Mouse (Mus musculus) adrenal gland, adult 18-20 months (tissue): ENCODE measurements at regions not wholly inside any gene's neighbourhood (a gene's known extent, or its start where the extent isn't known, plus 50 kb on each side); places are given as distances from the start of the nearest gene placed in this dataset.
"Not testable (repeated sequence)": the region's sequence is repeated elsewhere in the genome, so short reads cannot be mapped to it uniquely, and the experiment has no call there.

Experiments
- DNase-seq, 2 experiments: peaks; one replicate each; pipeline ENCODE4 v3.0.0; 2021 to 2022; ENCODE audit warnings: low spot score in 2 of 2

- peak in 1 of 2 experiments; percentile 11 for DNase-seq
These were observed 103.1 kb downstream of the Cenpf start for GRCm38 (mm10) chr1:189584831-189585230.

DNA sequence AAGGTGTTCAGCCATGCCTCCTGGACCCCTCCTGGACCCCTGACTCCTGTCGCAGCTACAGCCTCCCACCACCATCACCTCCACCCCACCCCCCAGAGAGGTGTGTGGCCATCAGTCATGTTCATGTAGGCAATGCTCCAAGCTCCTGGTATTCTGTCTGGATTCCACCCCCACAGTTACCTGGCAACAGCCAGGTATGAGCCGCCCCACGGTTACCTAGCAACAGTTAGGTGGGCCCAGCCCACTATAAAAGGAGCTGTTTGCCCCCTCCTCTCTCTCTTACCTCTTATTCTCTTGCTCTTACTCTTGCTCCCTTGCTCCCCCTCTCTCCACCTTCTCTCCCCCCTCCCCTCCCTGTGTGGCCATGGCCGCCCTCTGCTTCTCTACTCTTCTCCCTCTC is 106.5 kb downstream of the Cenpf start:
- no peak for DNase-seq

DNA sequence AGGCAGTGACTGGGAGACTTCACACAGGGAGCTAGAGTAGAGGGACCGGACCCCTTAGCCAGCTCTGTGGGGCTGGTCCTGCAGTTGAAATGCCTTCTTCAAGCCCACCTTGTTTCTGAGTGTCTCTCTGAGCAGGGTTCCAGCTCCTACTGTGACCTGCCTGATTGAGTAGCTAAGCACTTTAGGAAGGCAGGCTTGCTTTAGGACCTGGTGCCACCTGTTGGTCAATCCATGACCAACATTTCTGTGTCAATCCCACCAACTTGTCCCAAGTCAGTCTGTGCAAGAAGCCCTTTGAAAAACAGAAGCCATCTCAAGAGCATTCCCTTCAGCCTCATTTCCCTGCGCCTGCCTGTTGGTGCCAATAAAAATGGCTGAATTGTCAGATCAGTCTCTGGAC is 108.5 kb downstream of the Cenpf start:
- DNase-seq = peak; percentile 8 to 36

GRCm38 (mm10) chr1:189576311-189577002 is 111.4 kb downstream of the Cenpf start:
- DNase-seq = no peak

DNA sequence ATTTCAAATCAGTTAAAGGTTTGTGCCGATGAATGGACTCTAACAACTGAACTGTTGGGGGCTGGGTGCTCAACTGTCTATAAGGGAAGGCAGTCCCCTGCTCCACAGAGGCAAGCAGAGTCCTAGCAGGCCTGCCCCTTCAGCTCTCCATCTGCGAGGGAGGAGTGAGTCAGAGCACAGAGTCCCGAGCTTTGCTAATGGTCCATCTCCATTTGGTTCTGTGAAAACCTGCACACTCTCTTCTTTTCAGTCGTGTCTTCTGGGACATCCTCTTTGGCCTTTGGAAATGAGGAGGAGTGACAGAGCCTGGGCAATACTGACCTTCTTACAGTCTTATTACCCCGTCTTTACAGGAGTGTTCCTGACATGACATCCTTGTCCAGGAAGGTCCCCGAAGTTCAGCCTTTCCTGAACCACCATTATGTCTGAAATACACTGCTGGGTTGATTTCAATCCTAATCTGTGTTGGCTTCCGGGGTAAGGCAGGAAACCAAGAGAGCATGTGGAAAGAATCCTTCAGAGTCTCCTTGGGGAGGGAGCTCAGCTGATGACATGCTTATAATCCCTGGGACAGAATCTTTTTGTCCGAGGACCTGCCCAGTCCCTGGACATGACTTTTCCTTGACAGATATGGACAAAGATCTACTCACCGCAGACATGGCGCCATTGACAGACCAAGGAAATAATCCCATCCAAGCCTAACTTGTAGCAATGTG is 112.2 kb downstream of the Cenpf start:
- DNase-seq = no peak

DNA sequence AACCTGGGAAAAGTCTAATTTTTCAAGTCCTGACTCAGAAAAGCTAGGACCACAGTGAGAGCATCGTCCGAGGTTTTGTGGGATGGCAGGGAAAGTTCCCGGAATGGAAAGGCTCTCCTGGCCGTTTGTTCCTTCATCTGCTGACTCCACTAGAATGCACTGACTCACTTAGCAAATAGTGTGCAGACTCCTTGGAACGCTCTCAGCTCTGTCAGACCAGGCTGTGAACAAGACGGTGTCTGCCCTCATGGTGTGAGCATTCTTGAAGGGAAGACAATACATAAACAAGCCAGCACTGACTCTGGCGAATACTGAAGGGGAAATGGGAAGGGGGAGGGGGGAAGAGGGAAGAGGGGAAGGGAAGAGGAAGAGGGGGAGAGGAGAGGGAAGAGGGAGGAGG is 121.4 kb downstream of the Cenpf start:
- DNase-seq = no peak

GRCm38 (mm10) chr1:189561831-189562230 is 126.1 kb downstream of the Cenpf start:
- no peak for DNase-seq

- DNase-seq = no peak
These were observed 127.3 kb downstream of the Cenpf start for GRCm38 (mm10) chr1:189560576-189560975.

DNA sequence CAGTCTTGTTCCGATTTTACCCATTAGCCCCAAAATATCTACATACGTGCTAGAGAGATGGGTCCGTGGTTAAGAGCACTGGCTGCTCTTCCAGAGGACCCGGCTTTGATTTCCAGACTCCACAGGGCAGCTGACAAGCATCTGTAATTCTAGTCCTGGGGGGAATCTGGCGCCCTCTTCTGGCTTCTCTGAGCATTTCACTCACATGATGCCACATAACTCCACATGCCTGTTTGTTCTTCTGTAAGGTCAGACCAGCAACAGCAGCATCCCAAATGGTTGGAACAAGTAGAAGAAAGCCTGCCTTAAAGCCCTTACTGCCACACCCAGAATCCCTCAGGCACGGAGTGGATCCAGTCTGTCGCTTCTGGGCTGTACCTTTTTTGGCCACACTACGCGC is 137.0 kb downstream of the Cenpf start:
- DNase-seq = no peak

GRCm38 (mm10) chr1:189532834-189533233 is 130.8 kb upstream of the Kcnk2 start:
- DNase-seq = no peak

GRCm38 (mm10) chr1:189526329-189526728 is 124.3 kb upstream of the Kcnk2 start:
- no peak for DNase-seq

DNA sequence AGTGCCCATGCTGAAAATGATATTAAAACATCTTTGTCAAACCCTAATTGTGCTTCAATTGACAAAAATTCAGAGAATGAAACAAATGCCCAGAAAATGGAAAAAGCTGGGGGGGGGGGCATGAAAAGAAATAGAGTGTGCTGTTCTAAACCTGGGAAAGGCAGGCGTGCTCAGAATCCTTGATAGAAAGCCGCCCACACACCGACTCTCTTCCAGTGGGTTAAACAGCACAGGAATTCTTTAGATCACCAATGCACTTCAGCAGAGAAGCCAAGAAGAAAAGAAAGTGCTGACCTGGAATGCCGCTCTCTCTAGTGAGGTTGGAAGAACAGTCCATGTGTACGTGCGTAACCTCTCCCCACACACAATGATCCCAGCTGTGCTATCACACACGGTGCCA is 113.4 kb upstream of the Kcnk2 start:
- no peak for DNase-seq

- no peak for DNase-seq
These were observed 111.3 kb upstream of the Kcnk2 start for GRCm38 (mm10) chr1:189513358-189513757.

DNA sequence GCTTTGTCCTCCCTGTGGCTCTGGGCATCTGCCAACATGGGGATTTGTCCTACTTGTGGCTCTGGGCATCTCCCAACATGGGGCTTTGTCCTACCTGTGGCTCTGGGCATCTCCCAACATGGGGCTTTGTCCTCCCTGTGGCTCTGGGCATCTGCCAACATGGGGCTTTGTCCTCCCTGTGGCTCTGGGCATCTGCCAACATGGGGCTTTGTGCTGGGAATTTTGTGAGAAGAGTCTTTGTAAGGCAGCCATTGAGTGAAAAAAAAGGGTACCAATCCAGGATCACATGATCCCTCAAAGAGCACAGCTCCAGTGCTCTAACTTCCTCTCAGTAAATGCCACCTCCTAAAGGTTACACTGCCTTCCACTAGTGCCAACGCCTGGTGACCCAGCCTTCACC is 105.2 kb upstream of the Kcnk2 start:
- not testable (repeated sequence) for DNase-seq

GRCm38 (mm10) chr1:189499703-189500102 is 97.6 kb upstream of the Kcnk2 start:
- no peak for DNase-seq

DNA sequence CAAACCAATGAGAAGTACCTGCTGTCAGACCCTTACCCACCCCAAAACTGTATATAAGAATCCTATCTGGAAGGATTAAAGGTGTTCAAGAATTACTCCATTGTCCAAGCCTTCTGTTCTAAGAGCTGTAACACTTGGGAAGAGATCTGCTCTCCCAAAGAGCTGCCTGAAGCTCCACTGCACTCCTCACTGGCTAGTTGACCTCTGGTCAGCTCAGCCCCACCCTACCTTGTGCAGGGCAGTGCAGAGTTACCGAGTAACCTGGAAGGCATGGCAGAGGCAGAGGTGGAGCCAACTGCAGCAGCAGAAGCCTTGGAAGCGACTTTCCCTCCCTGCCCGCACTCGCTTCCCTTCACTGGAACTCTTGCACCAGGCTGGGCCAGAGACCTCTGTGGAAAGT is 97.1 kb upstream of the Kcnk2 start:
- DNase-seq = no peak

DNA sequence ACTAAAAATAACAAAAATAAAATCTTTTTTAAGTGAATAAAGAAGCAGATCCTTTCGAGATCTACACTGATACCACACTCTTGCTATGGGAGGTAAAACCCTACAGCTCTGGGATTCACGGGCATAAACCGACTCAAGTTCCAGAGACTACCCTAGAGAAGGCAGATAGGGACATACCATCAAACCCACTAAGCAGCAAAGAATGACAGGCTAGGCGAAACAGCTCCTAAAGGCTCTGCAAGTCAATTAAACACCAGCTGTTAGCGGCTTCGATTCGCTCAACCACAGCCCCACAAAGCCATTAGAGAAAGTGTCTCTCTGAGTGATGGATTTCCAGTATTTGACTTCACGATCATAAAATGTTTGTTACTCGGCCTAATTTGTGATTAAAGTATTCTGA is 95.0 kb upstream of the Kcnk2 start:
- DNase-seq = no peak

DNA sequence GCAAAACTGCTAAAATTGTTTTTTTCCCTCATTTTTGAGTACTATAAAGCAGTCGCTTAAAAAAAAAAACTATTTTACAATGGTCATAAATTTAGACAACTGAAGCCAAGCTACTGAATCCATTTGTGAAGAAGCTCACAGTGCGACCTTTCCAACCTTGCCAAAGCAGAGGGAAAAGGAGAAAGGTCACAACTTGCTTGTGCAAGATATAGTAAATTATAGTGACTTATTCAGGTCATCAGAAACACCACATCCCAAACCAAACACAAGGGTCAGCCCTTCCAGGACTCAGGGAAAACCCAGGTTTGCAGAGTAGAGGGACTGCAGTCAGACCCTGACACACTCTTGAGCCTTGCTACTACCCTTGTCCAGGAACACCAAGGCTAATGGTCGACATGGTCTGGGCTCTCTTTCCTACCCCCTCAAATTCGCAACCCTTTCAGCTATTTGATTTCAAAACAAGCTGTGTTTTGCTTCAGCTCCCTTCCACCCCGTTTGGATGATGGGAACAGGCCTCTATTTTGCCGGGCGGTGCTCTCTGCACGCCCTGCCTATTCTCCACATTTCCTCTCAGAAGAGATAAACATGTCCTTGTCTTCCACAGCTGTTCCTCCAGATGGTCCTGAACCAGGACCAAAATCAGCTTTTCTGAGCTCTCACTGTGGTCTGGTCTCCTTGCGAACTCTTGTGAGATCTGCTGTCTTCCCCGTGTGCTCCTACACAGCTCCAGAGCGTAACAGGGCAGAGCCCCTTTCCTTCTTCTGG is 93.5 kb upstream of the Kcnk2 start:
- DNase-seq = no peak

DNA sequence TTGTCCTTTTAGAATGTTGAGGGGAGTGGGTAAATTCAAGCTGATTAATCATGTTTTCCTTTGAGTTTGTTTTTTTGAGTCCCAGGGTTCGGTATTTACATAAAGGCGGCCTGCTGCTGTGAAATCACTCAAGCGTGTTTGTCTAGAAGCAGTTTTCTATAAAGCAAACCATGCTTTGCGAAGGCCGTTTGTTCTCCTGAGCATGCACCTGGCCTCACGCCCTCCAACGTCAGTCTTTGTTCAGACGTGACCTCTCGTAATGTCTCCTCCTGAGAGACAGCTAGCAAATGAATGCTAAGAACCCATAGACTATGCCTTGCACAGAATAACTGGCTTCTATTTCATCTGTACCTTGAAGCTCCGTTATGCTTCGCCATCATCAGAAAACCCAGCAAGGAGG is 92.8 kb upstream of the Kcnk2 start:
- DNase-seq = no peak

GRCm38 (mm10) chr1:189485336-189485735 is 83.3 kb upstream of the Kcnk2 start:
- DNase-seq = no peak

DNA sequence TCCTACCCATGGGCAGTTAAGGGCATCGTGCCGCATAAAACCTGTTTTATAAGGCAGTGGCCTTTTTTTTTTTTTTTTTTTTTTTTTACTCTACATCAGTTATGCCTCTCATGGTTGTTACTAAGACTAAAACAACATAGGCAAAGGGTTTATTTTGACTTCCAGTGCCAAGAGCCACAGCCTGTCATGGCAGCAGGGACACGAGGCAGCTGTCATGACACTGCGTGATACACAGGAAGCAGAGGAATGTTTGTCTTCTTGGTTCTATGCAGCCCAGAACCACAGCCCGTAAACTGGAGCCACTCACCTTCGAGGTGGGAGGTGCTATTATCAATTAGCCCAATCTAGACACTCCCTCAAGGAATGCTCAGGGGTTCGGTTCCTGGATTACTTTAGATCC is 81.3 kb upstream of the Kcnk2 start:
- no peak for DNase-seq

DNA sequence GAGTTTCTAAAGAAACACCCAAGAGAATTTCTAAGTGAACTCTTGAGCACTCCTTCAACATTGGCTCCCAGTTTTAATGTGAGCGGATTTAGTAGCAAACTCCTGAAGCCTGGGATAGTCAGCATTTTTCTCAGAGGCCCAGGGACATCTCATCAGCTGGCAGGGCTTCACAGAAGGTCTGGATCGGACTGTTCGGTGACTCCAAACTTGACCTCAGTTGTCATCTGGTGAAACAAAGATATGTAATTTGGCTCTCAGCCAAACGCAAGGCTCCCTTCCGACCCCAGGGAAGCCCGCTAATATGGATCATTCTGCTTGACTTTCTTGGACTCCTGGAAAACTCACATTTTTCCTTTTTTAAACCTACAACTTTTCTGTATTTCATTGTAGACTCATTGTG is 76.0 kb upstream of the Kcnk2 start:
- no peak for DNase-seq
